In the genomic region with DNA sequence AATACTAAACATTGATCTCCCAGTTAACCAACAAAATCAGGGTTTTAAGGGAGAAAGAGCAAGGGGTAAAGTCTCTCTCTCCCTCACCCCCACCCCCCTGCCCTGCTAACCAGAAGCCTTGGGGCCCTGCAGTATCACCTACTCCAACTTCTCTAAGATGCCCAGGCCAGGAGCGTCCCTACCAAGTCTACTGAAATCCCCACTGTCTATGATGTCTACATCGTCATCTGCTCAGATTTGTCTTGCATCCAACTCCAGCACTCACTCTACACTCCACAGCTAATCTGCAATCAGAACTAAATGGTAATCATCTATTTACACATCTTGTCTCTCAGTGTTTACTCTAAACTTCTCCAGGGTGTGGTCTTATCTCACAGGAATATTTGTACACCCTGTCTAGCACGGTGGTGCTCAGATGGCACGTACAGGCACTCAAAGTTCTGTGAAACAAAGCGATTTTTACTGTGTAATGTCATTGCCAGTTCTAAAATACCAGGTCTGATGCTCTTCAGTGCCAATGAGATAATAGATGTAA, we compare ENCODE assay signal across 8 mouse cellular contexts. TPM values are rescaled to one million over a fixed set of nuclear protein-coding genes. Genes with fewer than 3 reads are reported as not detected.
A peak's percentile ranks its signal among the peaks of the same experiment; 100 is the strongest.
DNase-seq lines count a peak whose midpoint lies in the region; ATAC-seq and TF ChIP-seq lines count a peak whose summit lies in the region.

No protein-coding gene starts in this region.

- no peaks in the 10 kb centered on the region for H3K9me3 ChIP-seq in lung, embryonic 15.5 days
- no peaks in the 10 kb centered on the region for H3K9me3 ChIP-seq in embryonic facial prominence, embryonic 15.5 days (replicated peaks)
- no peaks in the 10 kb centered on the region for H3K9me3 ChIP-seq in intestine, postnatal 0 days (ENCODE audit: control insufficient read depth)
- no peaks in the 10 kb centered on the region for H3K9me3 ChIP-seq in neural tube, embryonic 13.5 days

- H3K36me3 ChIP-seq in lung, embryonic 15.5 days, result no peaks in the 10 kb centered on the region
- H3K36me3 ChIP-seq in embryonic facial prominence, embryonic 15.5 days, result no peaks in the 10 kb centered on the region
- no peaks in the 10 kb centered on the region; the same call in 1 of the 2 replicates for H3K36me3 ChIP-seq in intestine, postnatal 0 days (ENCODE audit: control insufficient read depth, insufficient read depth)
- no peaks in the 10 kb centered on the region for H3K36me3 ChIP-seq in neural tube, embryonic 13.5 days

- H3K4me2 ChIP-seq in lung, embryonic 15.5 days, result peak overlapping the region; percentile 84
- peak overlapping the region; percentile 70 for H3K4me2 ChIP-seq in embryonic facial prominence, embryonic 15.5 days (replicated peaks)
- peak overlapping the region; percentile 80 for H3K4me2 ChIP-seq in intestine, postnatal 0 days (replicated peaks; ENCODE audit: low read depth)
- H3K4me2 ChIP-seq in neural tube, embryonic 13.5 days, result peak overlapping the region; percentile 72

- H3K27me3 ChIP-seq in lung, embryonic 15.5 days, result no peaks in the 10 kb centered on the region
- H3K27me3 ChIP-seq in embryonic facial prominence, embryonic 15.5 days, result no peaks in the 10 kb centered on the region
- H3K27me3 ChIP-seq in intestine, postnatal 0 days (replicated peaks; ENCODE audit: control insufficient read depth, insufficient read depth, low read length), result no peaks in the 10 kb centered on the region
- no peaks in the 10 kb centered on the region for H3K27me3 ChIP-seq in neural tube, embryonic 13.5 days

- peak overlapping the region; percentile 74 for H3K4me3 ChIP-seq in lung, embryonic 15.5 days
- peak overlapping the region; percentile 67 for H3K4me3 ChIP-seq in embryonic facial prominence, embryonic 15.5 days (replicated peaks)
- H3K4me3 ChIP-seq in intestine, postnatal 0 days (ENCODE audit: low read depth, low read length), result peak overlapping the region; percentile 91
- H3K4me3 ChIP-seq in neural tube, embryonic 13.5 days, result peak overlapping the region; percentile 74

- H3K9ac ChIP-seq in lung, embryonic 15.5 days, result peak overlapping the region; percentile 73
- H3K9ac ChIP-seq in embryonic facial prominence, embryonic 15.5 days, result peak overlapping the region; percentile 58
- peak overlapping the region; percentile 86 for H3K9ac ChIP-seq in intestine, postnatal 0 days (ENCODE audit: low read depth, low read length)
- peak overlapping the region; percentile 88 for H3K9ac ChIP-seq in neural tube, embryonic 13.5 days

- ATAC-seq in lung, embryonic 15.5 days (ENCODE audit: borderline replicate concordance, extremely low read depth, low FRiP score, low TSS enrichment), result no peak
- ATAC-seq in embryonic facial prominence, embryonic 15.5 days (ENCODE audit: insufficient number of reproducible peaks, low FRiP score, low TSS enrichment, low read depth), result no peak
- ATAC-seq in intestine, postnatal 0 days, result no peak
- ATAC-seq in neural tube, embryonic 13.5 days (ENCODE audit: low read depth), result no peak

- H3K27ac ChIP-seq in lung, embryonic 15.5 days, result no peak overlapping the region
- H3K27ac ChIP-seq in embryonic facial prominence, embryonic 15.5 days (replicated peaks), result peak overlapping the region; percentile 94
- peak overlapping the region; percentile 96 for H3K27ac ChIP-seq in intestine, postnatal 0 days (ENCODE audit: low read depth, low read length)
- H3K27ac ChIP-seq in neural tube, embryonic 13.5 days (replicated peaks), result peak overlapping the region; percentile 96

- WGBS in lung, embryonic 15.5 days, result 11% methylated on average over 5 of the region's 5 CpGs
- WGBS in embryonic facial prominence, embryonic 15.5 days, result 23% methylated on average over 5 of the region's 5 CpGs
- WGBS in intestine, postnatal 0 days, result 6% methylated on average over 5 of the region's 5 CpGs
- 44% methylated on average over 5 of the region's 5 CpGs for WGBS in neural tube, embryonic 13.5 days

- peaks cover 19% of the 10 kb centered on the region for H3K4me1 ChIP-seq in lung, embryonic 15.5 days
- peaks cover 12% of the 10 kb centered on the region for H3K4me1 ChIP-seq in embryonic facial prominence, embryonic 15.5 days
- H3K4me1 ChIP-seq in intestine, postnatal 0 days (replicated peaks; ENCODE audit: control insufficient read depth, insufficient read depth, low read length), result 0 out of 2 replicates have a peak, but pooled peaks cover 5% of the 10 kb centered on the region
- H3K4me1 ChIP-seq in neural tube, embryonic 13.5 days (replicated peaks), result peaks cover 33% of the 10 kb centered on the region

- no peak for DNase-seq in lung, postnatal 4 days
- DNase-seq in urinary bladder, postnatal 36 days (ENCODE audit: low spot score in 2 of 2), result no peak
- no peak for DNase-seq in left cerebral cortex, adult 9 months (ENCODE audit: low spot score in 2 of 2)
- DNase-seq in cerebellum, adult 9-11 months, result no peak

- TF ChIP-seq CTCF in intestine, postnatal 0 days (IDR thresholded peaks at IDR 0.05; ENCODE audit: low read depth), result no peak

RNA-seq across cellular contexts. Expression of gene Cat, which starts 0.9 kb away (rescaled TPM):
- polyA plus RNA-seq in lung, embryonic 15.5 days (2015; fragmentation: Nextera tagmentation; extraction: Ambion mirVana), result 84.1 and 90.6 TPM in 2 replicates
- 77.8 and 89.7 TPM in 2 replicates for polyA plus RNA-seq in embryonic facial prominence, embryonic 15.5 days (2015; fragmentation: Nextera tagmentation; extraction: Ambion mirVana)
- 173 and 179 TPM in 2 replicates for polyA plus RNA-seq in intestine, postnatal 0 days (2015; fragmentation: Nextera tagmentation; extraction: Ambion mirVana)
- 92.1 and 93.4 TPM in 2 replicates for polyA plus RNA-seq in neural tube, embryonic 13.5 days (2015; fragmentation: Nextera tagmentation; extraction: Ambion mirVana)
